Mouse (Mus musculus) monocyte, adult 59 days (primary cell): Measurements from ENCODE around the gene Fgf10. TPM values are rescaled to one million over a fixed set of nuclear protein-coding genes. Genes with fewer than 3 reads are reported as not detected.

Experiments used
- total RNA-seq, 2 experiments: library from RNA; stranded (reverse); gene quantifications; one replicate each; pipeline ENCODE4 v1.2.4; 2023

Fgf10 gene
- total RNA-seq, result not detected

GRCm38 (mm10) chr13:118669491-118669890 is at the start of gene Fgf10:
Gene Fgf10, plus strand, starts transcription at chr13:118669791.

